Mouse (Mus musculus): ENCODE data around the gene Olfr665. TPM values are rescaled to one million over a fixed set of nuclear protein-coding genes. Genes with fewer than 3 reads are reported as not detected.
"Not testable (repeated sequence)": the region's sequence is repeated elsewhere in the genome, so short reads cannot be mapped to it uniquely, and the experiment has no call there.

Gene Olfr665
- not detected in 2 replicates for polyA plus RNA-seq (2016; fragmentation: Nextera tagmentation; extraction: Ambion mirVana)

DNA sequence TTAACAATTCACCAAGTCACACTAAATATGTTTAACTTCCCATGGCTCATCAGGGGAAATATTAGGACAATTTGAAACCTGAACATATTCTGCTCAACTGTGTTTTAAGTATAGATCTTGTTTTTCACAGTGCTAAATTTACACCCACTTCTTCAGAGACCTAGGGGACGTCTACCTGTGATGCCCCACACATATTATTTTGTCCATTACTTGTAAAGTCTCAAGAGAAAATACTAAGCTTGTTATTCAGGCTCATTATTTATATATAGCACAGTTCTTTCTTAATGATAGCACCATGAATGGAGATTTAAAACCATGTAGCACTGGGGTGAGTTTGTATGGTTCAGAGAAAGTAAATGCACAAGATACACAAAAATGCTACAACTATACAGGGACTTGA, at the start of gene Olfr665:
Gene Olfr665, plus strand, starts transcription at position 301 of the 400 bp plus-strand sequence.
- no peaks in the 10 kb centered on the region for H3K27me3 ChIP-seq
- WGBS: 58% methylated on average over 1 of the region's 1 CpGs
- H3K9me3 ChIP-seq (replicated peaks): no peaks in the 10 kb centered on the region
- H3K4me2 ChIP-seq (replicated peaks): no peak within 1 kb of the TSS
- H3K4me3 ChIP-seq: no peak within 1 kb of the TSS
- H3K36me3 ChIP-seq: no peaks in the 10 kb centered on the region
- H3K9ac ChIP-seq: no peak within 1 kb of the TSS
- H3K4me1 ChIP-seq: no peaks in the 10 kb centered on the region
- no peak for ATAC-seq (ENCODE audit: low FRiP score)
- H3K27ac ChIP-seq: no peak within 1 kb of the TSS

DNA sequence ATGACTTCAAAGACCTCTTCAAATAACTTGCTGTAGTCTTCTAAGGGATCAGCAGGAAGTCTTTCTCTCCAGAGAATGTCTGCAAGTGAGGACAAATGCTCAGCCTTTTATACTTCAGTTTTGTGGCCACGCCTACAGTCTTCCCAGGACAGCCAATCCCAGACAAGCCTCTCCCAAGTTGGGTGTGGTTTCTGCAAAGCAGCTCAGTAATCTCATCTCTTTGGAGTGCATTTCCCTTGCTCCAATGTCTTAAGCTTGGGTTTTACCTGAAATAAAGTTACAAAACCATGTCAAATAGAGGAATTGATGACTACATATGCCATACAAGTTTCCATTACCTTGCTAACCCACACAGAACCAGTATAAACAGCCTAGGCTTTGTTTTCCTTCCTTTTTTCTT, 35.3 kb upstream of the Olfr665 start, which contains the start of gene Usp17lb:
Gene Usp17lb, minus strand, starts transcription at position 101 of the 400 bp plus-strand sequence.
- no peak within 1 kb of the TSS for H3K4me3 ChIP-seq
- H3K9ac ChIP-seq: no peak within 1 kb of the TSS
- 58% methylated on average over 1 of the region's 1 CpGs for WGBS
- H3K9me3 ChIP-seq (replicated peaks): no peaks in the 10 kb centered on the region
- ATAC-seq (ENCODE audit: low FRiP score): no peak
- H3K27me3 ChIP-seq: no peaks in the 10 kb centered on the region
- H3K27ac ChIP-seq: no peak within 1 kb of the TSS
- no peaks in the 10 kb centered on the region for H3K4me1 ChIP-seq
- no peak within 1 kb of the TSS for H3K4me2 ChIP-seq (replicated peaks)
- no peaks in the 10 kb centered on the region for H3K36me3 ChIP-seq

DNA sequence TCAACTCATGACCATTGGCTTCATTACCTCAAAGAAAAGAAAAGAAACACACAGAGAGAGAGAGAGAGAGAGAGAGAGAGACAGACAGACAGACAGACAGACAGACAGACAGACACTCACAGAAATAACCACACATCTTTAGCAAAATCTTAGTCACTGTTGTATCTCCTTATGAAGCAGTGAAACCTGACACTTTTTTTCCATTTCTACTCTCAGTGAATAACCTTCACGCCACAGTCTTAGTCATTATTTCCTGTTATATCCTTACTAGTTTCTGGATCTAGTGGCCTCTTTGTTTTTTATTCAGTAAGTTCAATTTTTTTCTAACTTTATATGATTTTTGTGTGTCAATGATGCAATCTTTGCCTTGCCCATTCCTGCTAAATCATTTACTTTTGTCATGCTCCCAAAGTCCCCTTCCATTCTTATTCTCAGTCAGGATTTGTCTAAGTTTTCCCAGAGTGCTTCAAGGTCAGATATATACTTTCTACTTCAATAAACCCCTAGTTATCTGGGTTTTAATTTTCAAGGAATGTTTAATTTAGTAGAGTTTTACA, 34.0 kb upstream of the Olfr665 start:
- no peaks in the 10 kb centered on the region for H3K36me3 ChIP-seq
- H3K9me3 ChIP-seq (replicated peaks): no peaks in the 10 kb centered on the region
- ATAC-seq (ENCODE audit: low FRiP score): no peak

DNA sequence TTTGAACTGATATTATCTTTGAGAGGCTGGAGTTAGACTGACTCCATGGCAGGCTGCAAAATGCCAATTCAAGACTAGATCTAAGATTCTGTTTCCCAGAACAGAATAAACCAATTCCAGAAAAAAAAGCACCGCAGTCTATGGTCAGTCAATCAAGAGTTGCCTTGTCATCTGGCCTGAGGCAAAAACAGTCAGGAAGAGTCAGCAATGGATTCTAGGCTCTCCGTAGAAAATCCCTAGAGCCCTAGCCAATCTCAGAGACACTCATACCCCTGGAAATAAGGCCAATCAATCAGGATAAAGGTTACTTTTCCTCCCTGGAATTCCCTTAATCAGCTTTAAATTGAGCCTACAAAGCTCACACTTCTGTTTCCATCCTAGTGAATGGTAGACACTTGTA, 26.3 kb upstream of the Olfr665 start:
- not testable (repeated sequence) for H3K9me3 ChIP-seq (replicated peaks); H3K4me1 ChIP-seq; H3K4me2 ChIP-seq (replicated peaks); H3K36me3 ChIP-seq; H3K9ac ChIP-seq; H3K27me3 ChIP-seq; H3K27ac ChIP-seq; ATAC-seq (ENCODE audit: low FRiP score); H3K4me3 ChIP-seq
- 65% methylated on average over 2 of the region's 2 CpGs for WGBS

More for the DNA sequence above, 34.0 kb upstream of the Olfr665 start:
- Histone ChIP-seq H3K9ac (no peak overlapping the region), H3K4me1 (no peaks in the 10 kb centered on the region), H3K4me2 (replicated peaks) (no peak overlapping the region), H3K27ac (no peak overlapping the region), H3K4me3 (no peak overlapping the region), H3K27me3 (no peaks in the 10 kb centered on the region)
- WGBS: 86% methylated on average over 1 of the region's 1 CpGs

GRCm38 (mm10) chr7:104855248-104855750, 22.5 kb upstream of the Olfr665 start:
- Histone ChIP-seq H3K4me3 (no peak overlapping the region), H3K27ac (no peak overlapping the region), H3K9ac (no peak overlapping the region), H3K36me3 (no peaks in the 10 kb centered on the region), H3K4me2 (replicated peaks) (no peak overlapping the region), H3K27me3 (no peaks in the 10 kb centered on the region), H3K4me1 (no peaks in the 10 kb centered on the region), H3K9me3 (replicated peaks) (no peaks in the 10 kb centered on the region)
- 79% methylated on average over 3 of the region's 3 CpGs for WGBS
- no peak for ATAC-seq (ENCODE audit: low FRiP score)

GRCm38 (mm10) chr7:104856709-104857108, 21.1 kb upstream of the Olfr665 start, which contains the start of gene Usp17la:
Usp17la (plus strand) TSS chr7:104857009.
- not testable (repeated sequence) for H3K27ac ChIP-seq; H3K4me1 ChIP-seq; H3K9ac ChIP-seq; ATAC-seq (ENCODE audit: low FRiP score); H3K4me2 ChIP-seq (replicated peaks); H3K4me3 ChIP-seq; H3K36me3 ChIP-seq; H3K9me3 ChIP-seq (replicated peaks); H3K27me3 ChIP-seq
- WGBS: 80% methylated on average over 2 of the region's 2 CpGs

DNA sequence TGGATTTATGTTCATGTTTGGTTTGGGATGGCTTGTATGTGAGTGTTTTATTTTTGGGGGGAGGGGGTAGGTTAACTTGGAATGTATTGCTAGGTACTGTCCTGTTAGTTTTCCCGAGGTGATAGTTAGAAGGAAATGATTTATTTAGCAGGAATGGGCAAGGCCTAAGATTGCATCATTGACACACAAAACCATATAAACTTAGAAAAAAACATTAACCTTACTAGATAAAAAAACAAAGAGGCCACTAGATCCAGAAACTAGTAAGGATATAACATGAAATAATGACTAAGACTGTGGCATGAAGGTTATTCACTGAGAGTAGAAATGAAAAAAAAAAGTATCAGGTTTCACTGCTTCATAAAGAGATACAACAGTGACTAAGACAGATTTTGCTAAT, 20.1 kb upstream of the Olfr665 start:
- no peaks in the 10 kb centered on the region for H3K9me3 ChIP-seq (replicated peaks)
- H3K9ac ChIP-seq: no peak overlapping the region
- WGBS: 85% methylated on average over 1 of the region's 1 CpGs
- ATAC-seq (ENCODE audit: low FRiP score): no peak
- no peak overlapping the region for H3K4me3 ChIP-seq
- no peaks in the 10 kb centered on the region for H3K27me3 ChIP-seq
- no peak overlapping the region for H3K27ac ChIP-seq
- H3K4me2 ChIP-seq (replicated peaks): no peak overlapping the region
- no peaks in the 10 kb centered on the region for H3K36me3 ChIP-seq
- no peaks in the 10 kb centered on the region for H3K4me1 ChIP-seq

DNA sequence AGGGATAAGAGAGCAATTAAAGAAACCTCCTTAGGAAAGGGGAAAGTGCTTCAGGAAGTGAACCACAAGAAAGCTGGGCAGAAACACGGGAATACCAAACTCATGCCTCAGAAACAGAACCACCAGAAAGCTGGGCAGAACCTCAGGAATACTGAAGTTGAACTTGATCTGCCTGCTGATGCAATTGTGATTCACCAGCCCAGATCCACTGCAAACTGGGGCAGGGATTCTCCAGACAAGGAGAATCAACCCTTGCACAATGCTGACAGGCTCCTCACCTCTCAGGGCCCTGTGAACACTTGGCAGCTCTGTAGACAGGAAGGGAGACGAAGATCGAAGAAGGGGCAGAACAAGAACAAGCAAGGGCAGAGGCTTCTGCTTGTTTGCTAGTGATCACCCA, 16.4 kb upstream of the Olfr665 start:
- Histone ChIP-seq H3K27ac (no peak overlapping the region), H3K9me3 (replicated peaks) (no peaks in the 10 kb centered on the region), H3K4me3 (no peak overlapping the region), H3K4me2 (replicated peaks) (no peak overlapping the region), H3K36me3 (no peaks in the 10 kb centered on the region), H3K27me3 (no peaks in the 10 kb centered on the region), H3K9ac (no peak overlapping the region), H3K4me1 (no peaks in the 10 kb centered on the region)
- no peak for ATAC-seq (ENCODE audit: low FRiP score)
- 86% methylated on average over 3 of the region's 3 CpGs for WGBS

DNA sequence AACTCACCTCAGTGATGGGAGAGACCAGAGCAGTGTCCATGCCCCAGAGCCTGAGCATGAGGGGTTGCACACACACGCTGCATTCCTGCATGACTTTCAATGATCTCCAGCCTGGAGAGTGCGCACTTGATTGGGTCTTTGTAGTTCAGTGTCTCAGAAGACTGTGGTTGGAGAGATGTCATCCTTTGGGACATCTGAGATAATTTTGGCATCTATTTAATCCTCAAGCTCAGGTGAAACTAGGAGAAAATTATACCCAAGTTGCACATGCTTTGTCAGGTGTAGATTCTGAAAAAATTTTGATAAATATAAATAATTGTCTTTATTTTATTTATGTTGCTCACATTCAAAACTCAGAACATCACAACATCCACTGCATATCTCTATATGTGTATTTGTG, 18.0 kb downstream of the Olfr665 start, which contains the start of gene Olfr666:
Gene Olfr666, minus strand, starts transcription at position 101 of the 400 bp plus-strand sequence.
- Histone ChIP-seq H3K4me3 (no peak within 1 kb of the TSS), H3K4me1 (no peaks in the 10 kb centered on the region), H3K9ac (no peak within 1 kb of the TSS), H3K4me2 (replicated peaks) (no peak within 1 kb of the TSS), H3K27ac (no peak within 1 kb of the TSS), H3K9me3 (replicated peaks) (no peaks in the 10 kb centered on the region), H3K36me3 (no peaks in the 10 kb centered on the region), H3K27me3 (no peaks in the 10 kb centered on the region)
- no peak for ATAC-seq (ENCODE audit: low FRiP score)
- WGBS: 94% methylated on average over 2 of the region's 2 CpGs

DNA sequence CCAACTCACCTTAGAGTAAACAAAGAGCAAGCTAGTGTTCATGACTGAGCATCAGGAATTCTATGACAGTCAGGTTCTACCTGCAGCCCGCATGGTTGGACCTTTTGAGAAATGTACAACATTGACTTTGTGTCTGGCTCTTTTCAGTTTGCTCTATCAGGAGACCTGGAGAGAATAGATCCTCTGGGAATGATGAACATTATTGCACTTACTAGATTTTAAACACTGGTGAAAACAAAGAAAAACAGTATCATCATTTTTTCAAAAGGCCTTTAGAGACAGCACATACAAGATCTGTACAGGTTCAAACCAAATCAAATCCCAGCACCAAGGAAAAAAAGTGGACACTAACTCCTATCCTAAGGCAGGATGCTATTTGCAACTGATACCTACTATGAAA, 43.6 kb downstream of the Olfr665 start, which contains the start of gene Olfr667:
Gene Olfr667, minus strand, starts transcription at position 101 of the 400 bp plus-strand sequence.
- Histone ChIP-seq H3K9me3 (replicated peaks) (no peaks in the 10 kb centered on the region), H3K4me3 (no peak within 1 kb of the TSS), H3K4me1 (no peaks in the 10 kb centered on the region), H3K27ac (no peak within 1 kb of the TSS), H3K4me2 (replicated peaks) (no peak within 1 kb of the TSS), H3K27me3 (no peaks in the 10 kb centered on the region), H3K9ac (no peak within 1 kb of the TSS), H3K36me3 (no peaks in the 10 kb centered on the region)
- ATAC-seq (ENCODE audit: low FRiP score): no peak
- 90% methylated on average over 1 of the region's 1 CpGs for WGBS

DNA sequence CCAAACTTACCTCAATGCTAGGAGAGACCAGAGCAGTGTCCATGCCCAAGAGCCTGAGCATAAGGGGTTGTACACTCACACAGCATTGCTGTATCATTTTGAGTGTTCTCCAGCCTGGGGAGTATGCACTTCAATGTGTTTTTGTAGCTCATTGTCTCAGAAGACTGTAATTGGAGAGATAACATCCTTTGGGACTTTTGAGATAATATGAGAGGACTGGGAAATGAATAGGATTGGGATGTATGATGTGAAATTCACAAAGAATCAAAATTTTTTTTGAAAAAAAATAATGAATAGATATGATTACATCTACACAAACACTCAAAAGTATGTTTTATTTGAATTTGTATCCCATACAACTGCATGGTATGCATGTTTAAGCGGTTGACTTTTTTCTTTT, 50.1 kb downstream of the Olfr665 start, which contains the start of gene Olfr668:
Gene Olfr668, minus strand, starts transcription at position 101 of the 400 bp plus-strand sequence.
- no peak within 1 kb of the TSS for H3K4me2 ChIP-seq (replicated peaks)
- H3K36me3 ChIP-seq: no peaks in the 10 kb centered on the region
- H3K27me3 ChIP-seq: no peaks in the 10 kb centered on the region
- WGBS: 87% methylated on average over 1 of the region's 1 CpGs
- H3K9me3 ChIP-seq (replicated peaks): no peaks in the 10 kb centered on the region
- no peak for ATAC-seq (ENCODE audit: low FRiP score)
- H3K9ac ChIP-seq: no peak within 1 kb of the TSS
- no peak within 1 kb of the TSS for H3K27ac ChIP-seq
- no peak within 1 kb of the TSS for H3K4me3 ChIP-seq
- no peaks in the 10 kb centered on the region for H3K4me1 ChIP-seq

Measured in hindbrain, embryonic 12.5 days (tissue).